Mouse (Mus musculus) urinary bladder, postnatal 0 days (tissue): ENCODE measurements around the gene Rgs10. TPM values are rescaled to one million over a fixed set of nuclear protein-coding genes. Genes with fewer than 3 reads are reported as not detected.

Experiments used
- polyA plus RNA-seq: library from polyadenylated mRNA; unstranded; fragments of >200 nt; fragmentation: Nextera tagmentation; extraction: Ambion mirVana; gene quantifications from 2 replicates; pipeline ENCODE4 v1.2.1, GENCODE M21; 2015

Rgs10 gene
- polyA plus RNA-seq = 14.7 and 18.9 TPM in 2 replicates

GRCm38 (mm10) chr7:128417930-128418779 lies at the start of gene Rgs10:
Rgs10 (minus strand) TSS chr7:128418758.

GRCm38 (mm10) chr7:128461285-128462215 lies 43.0 kb upstream of the Rgs10 start, which contains the start of gene Tial1:
Tial1 (minus strand) TSS chr7:128461717.

Other genes with a start within 250 kb of the Rgs10 start
- gene Cox6a2, start 212.4 kb downstream of the Rgs10 start, polyA plus RNA-seq = 0.26 TPM in 1 of 2 replicates, not detected in the other
- 14.9 and 15.4 TPM in 2 replicates for gene Armc5, start 181.4 kb downstream of the Rgs10 start, polyA plus RNA-seq
- 4.9 and 5.1 TPM in 2 replicates for gene 9130023H24Rik, start 180.7 kb downstream of the Rgs10 start, polyA plus RNA-seq
- gene Tgfb1i1, start 171.9 kb downstream of the Rgs10 start, polyA plus RNA-seq = 540 and 628 TPM in 2 replicates
- not detected in 2 replicates for gene Slc5a2, start 153.1 kb downstream of the Rgs10 start, polyA plus RNA-seq
- gene BC017158, start 120.6 kb downstream of the Rgs10 start, polyA plus RNA-seq = 29.1 and 30.7 TPM in 2 replicates
- 11.6 and 15.8 TPM in 2 replicates for gene Tial1, start 43.0 kb upstream of the Rgs10 start, polyA plus RNA-seq
- gene Bag3, start 104.9 kb upstream of the Rgs10 start, polyA plus RNA-seq = 29.0 and 29.5 TPM in 2 replicates
- 9.5 and 10.3 TPM in 2 replicates for gene Inpp5f, start 192.6 kb upstream of the Rgs10 start, polyA plus RNA-seq